Mouse (Mus musculus) heart, postnatal 0 days (tissue): ENCODE results near the gene Sf3a2. TPM values are rescaled to one million over a fixed set of nuclear protein-coding genes. Genes with fewer than 3 reads are reported as not detected.
A peak's percentile ranks its signal among the peaks of the same experiment; 100 is the strongest.

Source experiments
- ATAC-seq: fragments of 200-750 bp; cut with Nextera tagmentation; 2 replicates; pipeline ENCODE4 v1.8.0; 2017; ENCODE audit warnings: low read depth, moderate number of reproducible peaks, moderate library complexity; ENCODE audit not compliant: insufficient read depth
- DNase-seq: peaks from one replicate; pipeline ENCODE4 v3.0.0-alpha.2; 2016; ENCODE audit warnings: low spot score
- H3K27ac ChIP-seq: fragments of 300-500 bp; sonication (generic); 2 replicates; pipeline ENCODE4 v1.5.1; 2014; ENCODE audit warnings: low read depth, mild to moderate bottlenecking
- H3K27me3 ChIP-seq: fragments of 300-500 bp; sonication (generic); 2 replicates; pipeline ENCODE4 v1.6.1; 2014; ENCODE audit warnings: low read length, mixed read lengths; ENCODE audit not compliant: control insufficient read depth, insufficient read depth
- H3K36me3 ChIP-seq: fragments of 300-500 bp; sonication (generic); replicated peaks from 2 replicates; pipeline ENCODE4 v1.6.1; 2014; ENCODE audit warnings: low read length, mixed read lengths; ENCODE audit not compliant: control insufficient read depth, insufficient read depth
- H3K4me1 ChIP-seq: fragments of 300-500 bp; sonication (generic); 2 replicates; pipeline ENCODE4 v1.6.1; 2014; ENCODE audit warnings: antibody characterized with exemption; ENCODE audit not compliant: control insufficient read depth, insufficient read depth
- H3K4me2 ChIP-seq: fragments of 300-500 bp; sonication (generic); 2 replicates; pipeline ENCODE4 v1.6.1; 2014; ENCODE audit warnings: low read depth, mild to moderate bottlenecking, low read length, moderate library complexity
- H3K4me3 ChIP-seq: fragments of 300-500 bp; sonication (generic); 2 replicates; pipeline ENCODE4 v1.5.1; 2014; ENCODE audit warnings: low read depth, low read length
- H3K9ac ChIP-seq: fragments of 300-500 bp; sonication (generic); replicated peaks from 2 replicates; pipeline ENCODE4 v1.6.1; 2014; ENCODE audit warnings: low read depth, low read length, mixed read lengths
- H3K9me3 ChIP-seq: fragments of 300-500 bp; sonication (generic); replicated peaks from 2 replicates; pipeline ENCODE4 v1.6.1; 2016; ENCODE audit warnings: low read length; ENCODE audit not compliant: control insufficient read depth
- CTCF ChIP-seq: IDR thresholded peaks from 2 replicates; pipeline ENCODE4 v1.5.1; 2016; ENCODE audit warnings: antibody characterized with exemption, control low read depth, low read depth
- EP300 ChIP-seq: IDR thresholded peaks from 2 replicates; pipeline ENCODE4 v1.6.1; 2016; ENCODE audit warnings: antibody characterized with exemption, low read depth
- WGBS: fragments of 180-500 bp; shearing (Covaris S2); extraction: QIAGEN DNeasy Blood & Tissue Kit; methylation state at CpG from one replicate; pipeline ENCODE4 v1.1.7; 2014; 5-methylcytosine and 5-hydroxymethylcytosine counted together
- polyA plus RNA-seq: library from polyadenylated mRNA; unstranded; fragments of >200 nt; fragmentation: Nextera tagmentation; extraction: Ambion mirVana; gene quantifications from 2 replicates; pipeline ENCODE4 v1.2.1, GENCODE M21; 2015
- total RNA-seq: library from RNA; depleted of rRNA; stranded (reverse); fragments of >200 nt; gene quantifications from 2 replicates; pipeline ENCODE4 v1.2.3, GENCODE M21; 2014; ENCODE audit warnings: low replicate concordance

Sf3a2 gene
- total and polyA plus RNA-seq, 2 experiments from 2014 or later = 8.8 to 25.2 TPM

GRCm38 (mm10) chr10:80755291-80756015, 42.5 kb upstream of the Sf3a2 start:
- Histone ChIP-seq H3K9me3 (no peaks in the 10 kb centered on the region), H3K4me1 (peaks cover 54% of the 10 kb centered on the region), H3K4me2 (peak overlapping the region; percentile 93), H3K9ac (peak overlapping the region; percentile 97), H3K4me3 (peak overlapping the region; percentile 96), H3K36me3 (no peaks in the 10 kb centered on the region), H3K27me3 (no peaks in the 10 kb centered on the region), H3K27ac (peak overlapping the region; percentile 87)
- 1% methylated on average over 54 of the region's 75 CpGs for WGBS
- DNase-seq (no peak), ATAC-seq (peak; percentile 1; the same call in 1 of the 2 replicates)
- no peak for TF ChIP-seq CTCF

- WGBS = 6% methylated on average over 3 of the region's 3 CpGs
- Histone ChIP-seq H3K36me3 (no peaks in the 10 kb centered on the region), H3K27me3 (no peaks in the 10 kb centered on the region), H3K4me3 (peak overlapping the region; percentile 96), H3K27ac (peak overlapping the region; percentile 87), H3K4me2 (peak overlapping the region; percentile 93), H3K9me3 (no peaks in the 10 kb centered on the region), H3K4me1 (peaks cover 57% of the 10 kb centered on the region), H3K9ac (peak overlapping the region; percentile 97)
- ATAC-seq (no peak), DNase-seq (no peak)
- TF ChIP-seq CTCF (peak; percentile 19; the same call in 1 of the 2 replicates), EP300 (no peak)
Measured at GRCm38 (mm10) chr10:80756099-80756498, 41.9 kb upstream of the Sf3a2 start.

GRCm38 (mm10) chr10:80756509-80756908, 41.5 kb upstream of the Sf3a2 start:
- peak overlapping the region; percentile 87 for H3K27ac ChIP-seq
- WGBS = 23% methylated on average over 2 of the region's 2 CpGs
- ATAC-seq = no peak

GRCm38 (mm10) chr10:80756967-80757366, 41.0 kb upstream of the Sf3a2 start:
- Histone ChIP-seq H3K27ac (peak overlapping the region; percentile 87), H3K9ac (no peak overlapping the region), H3K4me1 (peaks cover 65% of the 10 kb centered on the region), H3K4me3 (peak overlapping the region; percentile 96; the same call in 1 of the 2 replicates), H3K27me3 (no peaks in the 10 kb centered on the region), H3K36me3 (no peaks in the 10 kb centered on the region), H3K4me2 (peak overlapping the region; percentile 93), H3K9me3 (no peaks in the 10 kb centered on the region)
- TF ChIP-seq EP300 (no peak), CTCF (no peak)
- ATAC-seq (no peak), DNase-seq (no peak)
- WGBS = 25% methylated on average over 4 of the region's 4 CpGs

More at GRCm38 (mm10) chr10:80756509-80756908, 41.5 kb upstream of the Sf3a2 start:
- peaks cover 61% of the 10 kb centered on the region for H3K4me1 ChIP-seq
- H3K9me3 ChIP-seq = no peaks in the 10 kb centered on the region
- peak overlapping the region; percentile 97 for H3K9ac ChIP-seq
- DNase-seq = no peak
- TF ChIP-seq CTCF (no peak), EP300 (no peak)
- peak overlapping the region; percentile 96 for H3K4me3 ChIP-seq
- H3K36me3 ChIP-seq = no peaks in the 10 kb centered on the region
- peak overlapping the region; percentile 93 for H3K4me2 ChIP-seq
- H3K27me3 ChIP-seq = no peaks in the 10 kb centered on the region

GRCm38 (mm10) chr10:80757717-80758116, 40.3 kb upstream of the Sf3a2 start:
- Histone ChIP-seq H3K27ac (peak overlapping the region; percentile 87), H3K4me3 (no peak overlapping the region), H3K36me3 (no peaks in the 10 kb centered on the region), H3K4me1 (peaks cover 60% of the 10 kb centered on the region), H3K9ac (no peak overlapping the region), H3K9me3 (no peaks in the 10 kb centered on the region), H3K27me3 (no peaks in the 10 kb centered on the region), H3K4me2 (peak overlapping the region; percentile 93)
- WGBS = 24% methylated on average over 5 of the region's 5 CpGs
- ATAC-seq (peak; percentile 69), DNase-seq (peak; percentile 90)
- TF ChIP-seq CTCF = peak; percentile 80
- TF ChIP-seq EP300 = no peak
